ENCODE assay signal across 8 mouse cellular contexts in genomic region chr3:36474938-36475483, GRCm38 (mm10). TPM values are rescaled to one million over a fixed set of nuclear protein-coding genes. Genes with fewer than 3 reads are reported as not detected.
DNase-seq lines count a peak whose midpoint lies in the region; ATAC-seq and TF ChIP-seq lines count a peak whose summit lies in the region.

No protein-coding gene starts in this region.

- peaks cover 10% of the 10 kb centered on the region for H3K4me1 ChIP-seq in liver, adult 2 months (ENCODE audit: control insufficient read depth, insufficient read depth, low read length)
- peaks cover 22% of the 10 kb centered on the region for H3K4me1 ChIP-seq in limb, embryonic 10.5 days
- peaks cover 8% of the 10 kb centered on the region for H3K4me1 ChIP-seq in midbrain, embryonic 11.5 days (ENCODE audit: control insufficient read depth, insufficient read depth, low read length)

- ATAC-seq in inflammation-experienced regulatory T-cells, adult 6 months: peak; percentile 1
- ATAC-seq in midbrain, embryonic 11.5 days (ENCODE audit: low FRiP score): no peak

- TF ChIP-seq POLR2A in liver, adult 2 months (IDR thresholded peaks at IDR 0.05; ENCODE audit: extremely low read depth, insufficient read depth, low read length): no peak

- peak overlapping the region; percentile 60 for H3K9ac ChIP-seq in liver, adult 2 months (ENCODE audit: low read depth, low read length)
- peak overlapping the region; percentile 58 for H3K9ac ChIP-seq in midbrain, embryonic 11.5 days (ENCODE audit: low read length)

- DNase-seq in liver, adult 2 months (ENCODE audit: extremely low read depth, low read depth, low spot score): peak; percentile 71
- no peak for DNase-seq in liver
- DNase-seq in cerebellum, adult 9-11 months: peak; percentile 50
- peak; percentile 55 for DNase-seq in gastrocnemius, postnatal 14 days
- no peak for DNase-seq in limb, embryonic 10.5 days (ENCODE audit: low spot score)
- DNase-seq in midbrain, embryonic 11.5 days (ENCODE audit: low spot score, missing footprints): peak; percentile 88
- DNase-seq in testis, postnatal 14 days (ENCODE audit: low spot score): peak; percentile 28

- intact Hi-C loops in gastrocnemius, postnatal 14 days (cut with DNase I; ENCODE audit: low total_unique reads): no loop called here

- H3K27me3 ChIP-seq in liver, adult 2 months (ENCODE audit: control insufficient read depth, insufficient read depth, low read length): no peaks in the 10 kb centered on the region
- no peaks in the 10 kb centered on the region for H3K27me3 ChIP-seq in limb, embryonic 10.5 days (ENCODE audit: low read depth, poor library complexity, severe bottlenecking)
- H3K27me3 ChIP-seq in midbrain, embryonic 11.5 days (ENCODE audit: control insufficient read depth, insufficient read depth, low read length): no peaks in the 10 kb centered on the region

- peak overlapping the region; percentile 76 for H3K4me3 ChIP-seq in liver, adult 2 months (ENCODE audit: insufficient read depth, low read depth, low read length)
- peak overlapping the region; percentile 72 for H3K4me3 ChIP-seq in limb, embryonic 10.5 days
- H3K4me3 ChIP-seq in midbrain, embryonic 11.5 days (ENCODE audit: low read depth, low read length): peak overlapping the region; percentile 56

- no peaks in the 10 kb centered on the region for H3K79me2 ChIP-seq in liver, adult 2 months (ENCODE audit: control insufficient read depth, insufficient read depth, low read length)

- WGBS in liver, adult 2 months: under 1% methylated on average over 24 of the region's 24 CpGs
- WGBS in limb, embryonic 10.5 days: 4% methylated on average over 24 of the region's 24 CpGs
- WGBS in midbrain, embryonic 11.5 days: 6% methylated on average over 24 of the region's 24 CpGs

- no peaks in the 10 kb centered on the region for H3K9me3 ChIP-seq in limb, embryonic 10.5 days (replicated peaks)
- no peaks in the 10 kb centered on the region for H3K9me3 ChIP-seq in midbrain, embryonic 11.5 days (ENCODE audit: control insufficient read depth, low read length)

- peak overlapping the region; percentile 83 for H3K27ac ChIP-seq in liver, adult 2 months (replicated peaks; ENCODE audit: insufficient read depth, low read depth, low read length)
- H3K27ac ChIP-seq in limb, embryonic 10.5 days: peak overlapping the region; percentile 86
- no peak overlapping the region for H3K27ac ChIP-seq in midbrain, embryonic 11.5 days (ENCODE audit: low read depth, low read length)

- no peaks in the 10 kb centered on the region for H3K36me3 ChIP-seq in liver, adult 2 months (ENCODE audit: control insufficient read depth, insufficient read depth, low read length)
- no peaks in the 10 kb centered on the region for H3K36me3 ChIP-seq in limb, embryonic 10.5 days
- no peaks in the 10 kb centered on the region for H3K36me3 ChIP-seq in midbrain, embryonic 11.5 days (ENCODE audit: control insufficient read depth, insufficient read depth, low read length)

- peak overlapping the region; percentile 90 for H3K4me2 ChIP-seq in midbrain, embryonic 11.5 days

- TF ChIP-seq CTCF in liver, adult 2 months (IDR thresholded peaks at IDR 0.05; ENCODE audit: low read depth, low read length): no peak

RNA-seq across cellular contexts. Expression of gene Anxa5, which starts 0.7 kb away (rescaled TPM):
- 77.4 and 95.0 TPM in 2 replicates for total RNA-seq in liver, adult 2 months (2014; rRNA removed)
- polyA plus RNA-seq in liver, adult 2 months (2012; rRNA removed): 152 and 159 TPM in 2 replicates
- 100 to 1,000 TPM in 1 of 2 experiments, 10 to 100 TPM in 1; 80.6 to 104 TPM for total RNA-seq in gastrocnemius, postnatal 14 days (2021)
- 100 to 1,000 TPM; 124 to 194 (median 151) TPM for polyA plus RNA-seq in inflammation-experienced regulatory T-cells, adult 6 months (2017; shearing (Covaris generic))
- 99.2 and 115 TPM in 2 replicates for polyA plus RNA-seq in limb, embryonic 10.5 days (2016; fragmentation: Nextera tagmentation; extraction: Ambion mirVana)
- polyA plus RNA-seq in midbrain, embryonic 11.5 days (2014; fragmentation: Nextera tagmentation; extraction: Ambion mirVana): 93.7 and 98.4 TPM in 2 replicates

RNA-seq across cellular contexts. Expression of gene 1810062G17Rik, which starts 0.7 kb away (rescaled TPM):
- total RNA-seq in liver, adult 2 months (2014; rRNA removed): 1.4 and 1.7 TPM in 2 replicates
- 0.87 and 0.91 TPM in 2 replicates for polyA plus RNA-seq in liver, adult 2 months (2012; rRNA removed)
- under 1 TPM in 1 of 2 experiments, not detected in 1; 0.39 TPM for total RNA-seq in gastrocnemius, postnatal 14 days (2021)
- polyA plus RNA-seq in inflammation-experienced regulatory T-cells, adult 6 months (2017; shearing (Covaris generic)): 1 to 10 TPM; 1.7 to 2.9 (median 1.9) TPM
- polyA plus RNA-seq in limb, embryonic 10.5 days (2016; fragmentation: Nextera tagmentation; extraction: Ambion mirVana): 0.55 and 0.84 TPM in 2 replicates
- 0.40 TPM in 1 of 2 replicates, not detected in the other for polyA plus RNA-seq in midbrain, embryonic 11.5 days (2014; fragmentation: Nextera tagmentation; extraction: Ambion mirVana)

RNA-seq across cellular contexts. Expression of gene Gm11549, which starts 46.6 kb away (rescaled TPM):
- total RNA-seq in liver, adult 2 months (2014; rRNA removed): not detected in 2 replicates
- not detected in 2 replicates for polyA plus RNA-seq in liver, adult 2 months (2012; rRNA removed)
- total RNA-seq in gastrocnemius, postnatal 14 days (2021): under 1 TPM in 1 of 2 experiments, not detected in 1; 0.06 TPM
- not detected for polyA plus RNA-seq in inflammation-experienced regulatory T-cells, adult 6 months (2017; shearing (Covaris generic))
- not detected in 2 replicates for polyA plus RNA-seq in limb, embryonic 10.5 days (2016; fragmentation: Nextera tagmentation; extraction: Ambion mirVana)
- 1.3 TPM in 2 replicates for polyA plus RNA-seq in midbrain, embryonic 11.5 days (2014; fragmentation: Nextera tagmentation; extraction: Ambion mirVana)

Comparison
In these comparisons a context has a peak if more than half of its experiments do, and no peak if none do; other contexts are left out.
1. DNase-seq: peak in liver, adult 2 months (single experiment), cerebellum, adult 9-11 months (single experiment), gastrocnemius, postnatal 14 days (single experiment), midbrain, embryonic 11.5 days (single experiment) and testis, postnatal 14 days (single experiment); none in liver (single experiment) and limb, embryonic 10.5 days (single experiment).
2. Peak in every context shown above with its lines, with median percentiles within 50 percentile points of each other: H3K4me3 ChIP-seq.